Mouse (Mus musculus) liver, embryonic 11.5 days (tissue): ENCODE results near the gene Pgf. TPM values are rescaled to one million over a fixed set of nuclear protein-coding genes. Genes with fewer than 3 reads are reported as not detected.
A peak's percentile ranks its signal among the peaks of the same experiment; 100 is the strongest.

Experiments
- ATAC-seq: fragments of 200-750 bp; cut with Nextera tagmentation; replicated peaks from 2 replicates; pipeline ENCODE4 v1.8.0; 2017; ENCODE audit warnings: moderate number of reproducible peaks, mild to moderate bottlenecking, moderate TSS enrichment, moderate library complexity; ENCODE audit not compliant: low FRiP score
- DNase-seq: peaks from one replicate; pipeline ENCODE4 v3.0.0-alpha.2; 2017; ENCODE audit warnings: low spot score
- H3K27ac ChIP-seq: fragments of 300-500 bp; sonication (generic); 2 replicates; pipeline ENCODE4 v1.5.1; 2014; ENCODE audit warnings: mild to moderate bottlenecking, low read depth, low read length, control low read depth
- H3K27me3 ChIP-seq: fragments of 300-500 bp; sonication (generic); replicated peaks from 2 replicates; pipeline ENCODE4 v1.6.1; 2014; ENCODE audit warnings: low read length, mixed read lengths; ENCODE audit not compliant: control insufficient read depth, insufficient read depth
- H3K36me3 ChIP-seq: fragments of 300-500 bp; sonication (generic); 2 replicates; pipeline ENCODE4 v1.6.1; 2014; ENCODE audit warnings: mild to moderate bottlenecking, low read length, moderate library complexity, mixed read lengths; ENCODE audit not compliant: control insufficient read depth, insufficient read depth
- H3K4me1 ChIP-seq: fragments of 300-500 bp; sonication (generic); replicated peaks from 2 replicates; pipeline ENCODE4 v1.6.1; 2014; ENCODE audit warnings: low read length, mixed read lengths; ENCODE audit not compliant: control insufficient read depth, insufficient read depth
- H3K4me2 ChIP-seq: fragments of 300-500 bp; sonication (generic); 2 replicates; pipeline ENCODE4 v1.6.1; 2014; ENCODE audit warnings: mild to moderate bottlenecking, control low read depth, moderate library complexity
- H3K4me3 ChIP-seq: fragments of 300-500 bp; sonication (generic); 2 replicates; pipeline ENCODE4 v1.5.1; 2014; ENCODE audit warnings: low read depth, low read length, control low read depth
- H3K9ac ChIP-seq: fragments of 300-500 bp; sonication (generic); 2 replicates; pipeline ENCODE4 v1.6.1; 2014; ENCODE audit warnings: low read depth, low read length, control low read depth
- H3K9me3 ChIP-seq: fragments of 300-500 bp; sonication (generic); 2 replicates; pipeline ENCODE4 v1.6.1; 2016; ENCODE audit warnings: low read length, inconsistent platforms, mixed read lengths; ENCODE audit not compliant: control insufficient read depth
- WGBS: fragments of 180-500 bp; shearing (Covaris S2); extraction: QIAGEN DNeasy Blood & Tissue Kit; methylation state at CpG from one replicate; pipeline ENCODE4 v1.1.7; 2014; 5-methylcytosine and 5-hydroxymethylcytosine counted together
- polyA plus RNA-seq: library from polyadenylated mRNA; unstranded; fragments of >200 nt; fragmentation: Nextera tagmentation; extraction: Ambion mirVana; gene quantifications from 2 replicates; pipeline ENCODE4 v1.2.1, GENCODE M21; 2014

Gene Pgf
- polyA plus RNA-seq, 1 experiment from 2014 or later = 5.7 TPM

GRCm38 (mm10) chr12:85204105-85204504 lies 26.5 kb upstream of the Pgf start:
- no peaks in the 10 kb centered on the region for H3K36me3 ChIP-seq
- no peaks in the 10 kb centered on the region for H3K9me3 ChIP-seq
- no peak overlapping the region for H3K4me3 ChIP-seq
- H3K4me2 ChIP-seq = no peak overlapping the region
- 0 out of 2 replicates have a peak, but pooled peaks cover 3% of the 10 kb centered on the region for H3K4me1 ChIP-seq
- WGBS = 51% methylated on average over 8 of the region's 8 CpGs
- no peak for ATAC-seq
- H3K27me3 ChIP-seq = no peaks in the 10 kb centered on the region
- H3K9ac ChIP-seq = no peak overlapping the region
- no peak overlapping the region for H3K27ac ChIP-seq
- no peak for DNase-seq

DNA sequence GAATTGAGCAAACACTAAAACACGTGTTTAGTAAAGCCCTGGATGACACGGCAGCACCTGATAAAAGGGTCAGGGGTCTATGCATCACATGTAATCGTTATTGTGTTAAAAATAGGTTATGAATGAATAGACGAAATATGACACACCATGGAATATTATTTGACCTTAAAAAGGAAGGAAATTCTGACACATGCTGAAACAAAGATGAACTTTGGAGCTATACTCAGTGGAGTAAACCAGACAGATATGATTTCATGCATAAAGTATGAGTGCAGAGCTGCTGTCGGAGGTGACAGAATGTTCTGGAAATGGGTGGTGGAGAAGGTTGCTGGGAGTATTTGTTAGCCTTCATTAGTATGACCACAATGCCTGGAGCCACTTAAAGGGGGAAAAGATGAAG lies 26.1 kb upstream of the Pgf start:
- H3K4me1 ChIP-seq = 0 out of 2 replicates have a peak, but pooled peaks cover 3% of the 10 kb centered on the region
- H3K27me3 ChIP-seq = no peaks in the 10 kb centered on the region
- no peak overlapping the region for H3K4me2 ChIP-seq
- no peak for DNase-seq
- no peak overlapping the region for H3K4me3 ChIP-seq
- no peak overlapping the region for H3K9ac ChIP-seq
- no peak overlapping the region for H3K27ac ChIP-seq
- H3K36me3 ChIP-seq = no peaks in the 10 kb centered on the region
- no peaks in the 10 kb centered on the region for H3K9me3 ChIP-seq
- ATAC-seq = no peak
- 69% methylated on average over 5 of the region's 5 CpGs for WGBS

- Histone ChIP-seq H3K36me3 (no peaks in the 10 kb centered on the region), H3K4me2 (no peak overlapping the region), H3K9me3 (no peaks in the 10 kb centered on the region), H3K27ac (no peak overlapping the region), H3K4me3 (no peak overlapping the region), H3K4me1 (0 out of 2 replicates have a peak, but pooled peaks cover 6% of the 10 kb centered on the region), H3K27me3 (no peaks in the 10 kb centered on the region), H3K9ac (no peak overlapping the region)
- DNase-seq (no peak), ATAC-seq (no peak)
- WGBS = 91% methylated on average over 7 of the region's 7 CpGs
Measured at GRCm38 (mm10) chr12:85202191-85202590, 24.6 kb upstream of the Pgf start.

DNA sequence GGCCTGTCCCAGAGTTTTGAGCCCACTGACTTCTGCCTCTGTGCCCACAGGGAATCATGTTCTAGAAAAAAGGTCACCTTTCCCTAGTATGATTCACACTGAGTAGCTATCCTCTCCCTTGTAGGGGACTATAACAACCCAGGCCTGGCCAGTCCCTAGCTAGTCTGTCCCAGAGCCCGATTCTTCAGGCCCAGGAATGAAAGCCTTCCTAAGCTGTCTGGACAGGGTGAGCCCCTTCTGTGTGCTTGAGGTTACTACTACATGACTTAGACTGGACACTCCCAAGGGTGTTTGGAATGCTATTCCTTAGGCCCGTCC lies 24.2 kb upstream of the Pgf start:
- Histone ChIP-seq H3K9me3 (no peaks in the 10 kb centered on the region), H3K4me3 (no peak overlapping the region), H3K4me1 (0 out of 2 replicates have a peak, but pooled peaks cover 6% of the 10 kb centered on the region), H3K36me3 (no peaks in the 10 kb centered on the region), H3K9ac (no peak overlapping the region), H3K27me3 (no peaks in the 10 kb centered on the region), H3K27ac (no peak overlapping the region), H3K4me2 (no peak overlapping the region)
- DNase-seq = no peak
- 73% methylated on average over 2 of the region's 2 CpGs for WGBS
- no peak for ATAC-seq

- DNase-seq (no peak), ATAC-seq (no peak)
- peak overlapping the region; percentile 28 for H3K27ac ChIP-seq
- no peak overlapping the region for H3K9ac ChIP-seq
- H3K4me1 ChIP-seq = 0 out of 2 replicates have a peak, but pooled peaks cover 6% of the 10 kb centered on the region
- no peaks in the 10 kb centered on the region for H3K9me3 ChIP-seq
- H3K36me3 ChIP-seq = no peaks in the 10 kb centered on the region
- H3K4me3 ChIP-seq = no peak overlapping the region
- no peak overlapping the region for H3K4me2 ChIP-seq
- no peaks in the 10 kb centered on the region for H3K27me3 ChIP-seq
- WGBS = 41% methylated on average over 24 of the region's 24 CpGs
Measured at GRCm38 (mm10) chr12:85200929-85201829, 23.6 kb upstream of the Pgf start.

GRCm38 (mm10) chr12:85199954-85200353 lies 22.4 kb upstream of the Pgf start:
- H3K27me3 ChIP-seq = no peaks in the 10 kb centered on the region
- 0 out of 2 replicates have a peak, but pooled peaks cover 6% of the 10 kb centered on the region for H3K4me1 ChIP-seq
- no peaks in the 10 kb centered on the region for H3K9me3 ChIP-seq
- 70% methylated on average over 1 of the region's 1 CpGs for WGBS
- H3K27ac ChIP-seq = no peak overlapping the region
- H3K9ac ChIP-seq = no peak overlapping the region
- DNase-seq (no peak), ATAC-seq (no peak)
- no peak overlapping the region for H3K4me3 ChIP-seq
- H3K36me3 ChIP-seq = no peaks in the 10 kb centered on the region
- no peak overlapping the region for H3K4me2 ChIP-seq

DNA sequence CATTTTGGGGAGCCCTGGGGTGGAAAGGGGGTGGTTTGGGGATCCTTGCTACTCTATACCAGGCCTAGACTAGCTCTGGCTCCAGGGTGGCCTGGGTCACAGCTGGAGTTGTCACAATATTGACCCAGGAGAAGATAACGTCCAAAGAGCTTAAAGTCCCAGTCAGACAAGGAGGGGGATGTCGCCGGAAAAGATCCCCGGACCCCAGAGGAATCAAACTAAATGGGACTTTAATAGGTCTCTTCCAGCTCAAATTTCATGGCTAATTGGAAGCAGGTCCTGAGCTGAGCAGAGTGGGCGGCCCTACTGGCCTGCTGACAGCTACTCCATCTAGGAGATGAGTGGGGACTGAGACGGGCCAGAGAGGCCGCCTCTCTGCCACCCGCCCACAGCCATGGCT lies 20.3 kb upstream of the Pgf start:
- no peak overlapping the region for H3K4me3 ChIP-seq
- no peak for DNase-seq
- 0 out of 2 replicates have a peak, but pooled peaks cover 6% of the 10 kb centered on the region for H3K4me1 ChIP-seq
- ATAC-seq = no peak
- no peaks in the 10 kb centered on the region for H3K36me3 ChIP-seq
- H3K27ac ChIP-seq = no peak overlapping the region
- H3K9me3 ChIP-seq = no peaks in the 10 kb centered on the region
- H3K27me3 ChIP-seq = no peaks in the 10 kb centered on the region
- no peak overlapping the region for H3K4me2 ChIP-seq
- no peak overlapping the region for H3K9ac ChIP-seq
- WGBS = 57% methylated on average over 8 of the region's 8 CpGs

DNA sequence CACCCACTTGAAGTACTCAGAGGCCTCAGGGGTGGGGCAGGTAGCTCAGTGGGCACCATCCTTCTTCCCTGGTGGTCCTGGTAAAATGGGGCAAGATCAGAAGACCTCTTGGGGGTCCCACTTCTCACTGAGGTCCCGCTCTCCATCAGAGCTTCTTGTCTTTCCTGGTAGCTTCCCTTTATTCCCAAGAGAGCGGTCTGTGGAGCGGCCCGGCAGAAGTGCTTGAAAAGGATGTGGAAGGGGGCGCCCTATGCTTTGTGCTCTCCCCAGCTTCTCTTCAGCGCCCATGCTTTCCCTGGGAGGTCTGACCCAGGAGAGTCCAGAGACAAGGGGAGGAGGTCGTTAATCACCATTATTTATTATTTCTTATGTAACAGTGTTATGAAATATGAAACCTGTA lies 19.8 kb upstream of the Pgf start:
- H3K27ac ChIP-seq = no peak overlapping the region
- H3K27me3 ChIP-seq = no peaks in the 10 kb centered on the region
- no peaks in the 10 kb centered on the region for H3K36me3 ChIP-seq
- WGBS = 66% methylated on average over 7 of the region's 7 CpGs
- no peak overlapping the region for H3K9ac ChIP-seq
- no peak overlapping the region for H3K4me2 ChIP-seq
- no peak for ATAC-seq
- DNase-seq = no peak
- H3K4me3 ChIP-seq = no peak overlapping the region
- H3K4me1 ChIP-seq = 0 out of 2 replicates have a peak, but pooled peaks cover 10% of the 10 kb centered on the region
- H3K9me3 ChIP-seq = no peaks in the 10 kb centered on the region

DNA sequence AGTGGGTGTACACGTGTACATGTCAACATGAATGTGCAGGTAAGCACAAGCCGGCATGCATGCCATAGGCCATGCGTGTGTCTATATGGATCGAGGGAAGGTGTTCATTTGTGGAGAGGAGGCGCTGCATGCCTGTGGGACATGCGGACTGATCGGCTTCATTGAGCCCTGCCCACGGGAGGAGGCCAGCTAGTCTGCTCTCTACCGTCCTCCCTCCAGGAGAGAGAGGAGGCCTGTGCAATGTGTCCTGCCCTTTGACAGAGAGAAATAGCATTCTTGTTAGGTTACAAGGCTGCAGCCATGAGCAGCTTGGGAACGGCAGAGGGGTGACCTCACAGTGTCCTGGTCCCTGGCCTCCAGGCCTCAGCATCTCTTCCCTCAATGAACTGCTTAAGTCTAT lies 18.6 kb upstream of the Pgf start:
- H3K4me2 ChIP-seq = no peak overlapping the region
- no peak overlapping the region for H3K27ac ChIP-seq
- no peak overlapping the region for H3K4me3 ChIP-seq
- ATAC-seq = no peak
- H3K4me1 ChIP-seq = 0 out of 2 replicates have a peak, but pooled peaks cover 8% of the 10 kb centered on the region
- DNase-seq = no peak
- no peak overlapping the region for H3K9ac ChIP-seq
- WGBS = 78% methylated on average over 10 of the region's 10 CpGs
- H3K36me3 ChIP-seq = no peaks in the 10 kb centered on the region
- H3K9me3 ChIP-seq = no peaks in the 10 kb centered on the region
- H3K27me3 ChIP-seq = no peaks in the 10 kb centered on the region
